Mouse (Mus musculus) fat pad, adult 2 months (tissue): ENCODE results near the gene Snx29.
"Not testable (repeated sequence)": the region's sequence is repeated elsewhere in the genome, so short reads cannot be mapped to it uniquely, and the experiment has no call there.

ENCODE experiments used
- DNase-seq: peaks from one replicate; pipeline ENCODE4 v3.0.0-alpha.2; 2011; ENCODE audit warnings: low read depth, low spot score; ENCODE audit errors: extremely low read depth

The Snx29 gene

DNA sequence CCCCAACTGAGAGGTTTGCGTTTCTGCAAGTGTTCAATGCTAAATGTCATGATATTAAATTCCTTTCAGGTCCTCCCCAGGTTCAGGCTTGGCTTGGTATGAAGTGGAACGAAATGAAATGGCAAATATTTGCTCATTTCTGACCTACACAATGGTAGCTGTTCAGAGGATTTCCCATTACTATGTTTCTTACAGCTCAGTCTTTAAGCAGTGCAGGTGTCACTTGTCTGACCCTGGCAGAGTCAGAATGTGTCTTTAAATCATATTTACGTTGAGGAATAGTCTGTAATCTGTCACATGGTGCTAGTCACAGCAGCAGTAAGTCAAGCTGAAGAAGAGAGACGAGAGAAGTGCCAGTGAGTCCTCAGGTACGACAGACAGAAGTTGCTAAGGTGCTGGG is 36.5 kb downstream of the Snx29 start:
- DNase-seq: no peak

DNA sequence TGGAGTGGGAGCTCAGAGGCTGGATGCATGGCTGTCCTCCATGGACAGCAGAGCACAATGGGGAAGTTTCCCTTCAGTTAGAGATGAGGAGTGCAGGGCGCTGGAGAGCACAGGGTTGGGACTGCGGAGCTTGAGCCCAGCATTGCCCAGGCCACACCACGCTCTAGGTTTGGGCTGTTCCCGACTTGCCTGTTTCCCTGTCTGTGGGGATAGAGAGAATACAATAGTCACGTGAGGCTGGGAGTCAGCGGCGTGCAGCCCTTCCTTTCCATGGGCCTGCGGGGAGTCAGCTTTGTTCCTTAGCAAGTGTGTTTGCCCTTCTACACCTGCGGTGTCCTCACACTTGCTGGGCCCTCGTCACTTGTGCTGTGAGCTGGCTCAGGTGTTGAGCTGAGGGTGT is 37.2 kb downstream of the Snx29 start:
- no peak for DNase-seq

DNA sequence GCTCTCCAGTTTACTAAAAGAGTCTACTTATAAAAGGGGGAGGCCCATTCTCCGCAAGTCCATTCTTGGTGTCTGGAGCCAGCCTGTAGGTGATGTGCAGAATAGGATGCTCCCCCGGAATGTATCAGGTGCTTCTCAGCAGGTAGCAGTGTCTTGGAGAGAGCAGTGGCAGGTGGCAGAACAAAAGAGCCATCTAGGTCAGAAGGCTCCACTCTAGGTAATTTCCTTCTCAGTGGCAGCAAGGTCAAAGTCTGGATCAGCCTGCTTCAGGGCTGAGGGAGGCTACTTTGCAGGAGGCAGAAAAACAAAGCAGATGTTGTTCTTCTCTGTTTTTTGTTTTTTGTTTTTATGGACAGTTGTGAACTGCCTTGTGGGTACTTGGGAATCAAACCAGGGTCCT is 37.9 kb downstream of the Snx29 start:
- not testable (repeated sequence) for DNase-seq

DNA sequence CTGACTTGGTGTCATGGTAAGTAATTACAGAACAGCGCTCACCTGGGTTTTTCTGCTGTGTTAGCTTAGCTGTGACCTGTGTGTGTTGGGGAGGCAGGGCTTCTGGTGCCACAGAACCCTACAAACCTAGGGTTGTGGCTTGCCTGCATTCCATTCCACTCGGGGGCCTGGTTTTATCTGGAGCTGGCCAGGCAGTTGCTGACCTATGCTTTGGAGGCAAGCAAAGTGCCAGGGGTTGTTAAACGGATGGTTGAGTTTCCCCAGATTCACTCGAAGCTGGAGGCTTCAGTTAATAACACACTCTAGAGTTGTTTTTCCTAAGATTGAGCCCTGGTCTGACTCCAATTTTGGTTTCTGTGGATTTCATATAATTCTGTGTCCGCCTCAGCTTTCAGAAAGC is 42.9 kb downstream of the Snx29 start:
- no peak for DNase-seq

GRCm38 (mm10) chr16:11366851-11367250 is 44.1 kb downstream of the Snx29 start:
- no peak for DNase-seq

DNA sequence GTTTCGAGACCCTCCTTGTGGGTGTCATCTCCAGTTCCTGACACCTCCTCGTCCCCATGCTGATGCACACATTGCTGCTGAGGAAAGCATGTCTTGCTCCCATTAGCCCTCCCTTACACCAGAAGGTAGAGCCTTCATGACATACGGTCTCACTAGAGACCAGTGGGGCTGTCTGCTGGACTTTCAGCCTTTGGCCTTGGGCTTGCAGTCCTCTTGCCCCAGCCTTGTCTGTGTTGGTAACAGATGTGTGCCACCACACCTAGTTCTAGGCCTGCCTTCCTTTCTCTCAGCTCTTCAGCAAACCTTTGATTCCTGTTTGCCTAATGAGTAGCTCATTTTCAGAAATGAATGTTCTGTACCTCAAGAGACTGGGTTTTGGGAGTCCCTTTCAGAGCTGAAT is 45.7 kb downstream of the Snx29 start:
- DNase-seq: no peak

GRCm38 (mm10) chr16:11369162-11369561 is 46.5 kb downstream of the Snx29 start:
- no peak for DNase-seq

DNA sequence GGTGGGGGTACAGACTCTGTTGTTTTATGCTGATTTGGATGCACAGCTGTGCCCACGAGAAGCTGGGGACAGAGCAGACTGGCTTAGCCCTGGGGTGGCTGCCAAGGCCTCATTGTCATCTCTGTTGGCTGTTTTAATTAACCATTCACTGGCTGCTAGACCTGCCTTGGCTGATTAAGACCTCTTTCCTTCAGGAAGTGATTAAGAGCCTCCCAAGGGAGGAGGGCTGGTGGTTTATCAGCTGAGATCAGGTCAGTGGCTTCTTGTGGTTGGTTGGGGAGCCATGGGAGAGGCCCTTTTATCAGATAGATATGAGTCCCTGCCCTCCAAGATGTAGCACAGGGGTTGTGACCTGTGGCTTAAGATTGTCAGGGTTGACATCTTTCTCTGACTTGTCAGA is 46.9 kb downstream of the Snx29 start:
- DNase-seq: no peak

DNA sequence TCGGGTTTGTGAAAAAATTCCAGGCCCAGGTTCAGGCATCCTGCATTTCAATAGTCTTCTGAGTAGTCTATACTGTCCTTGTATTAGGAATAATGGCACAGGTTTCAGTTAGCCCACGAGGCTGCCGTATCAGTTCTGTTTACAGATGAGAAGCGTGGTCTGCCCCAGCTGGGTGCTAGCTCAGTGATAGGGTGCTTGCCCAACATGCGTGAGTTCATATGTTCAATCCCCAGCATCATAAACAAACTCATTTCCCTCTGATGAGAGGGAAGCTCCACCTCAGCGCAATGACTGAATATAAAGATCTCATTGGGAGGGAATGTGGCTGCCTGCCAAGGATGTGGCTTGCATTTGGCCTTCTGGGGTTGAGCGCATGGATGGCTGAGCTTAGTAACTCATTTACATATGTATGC is 47.4 kb downstream of the Snx29 start:
- no peak for DNase-seq

DNA sequence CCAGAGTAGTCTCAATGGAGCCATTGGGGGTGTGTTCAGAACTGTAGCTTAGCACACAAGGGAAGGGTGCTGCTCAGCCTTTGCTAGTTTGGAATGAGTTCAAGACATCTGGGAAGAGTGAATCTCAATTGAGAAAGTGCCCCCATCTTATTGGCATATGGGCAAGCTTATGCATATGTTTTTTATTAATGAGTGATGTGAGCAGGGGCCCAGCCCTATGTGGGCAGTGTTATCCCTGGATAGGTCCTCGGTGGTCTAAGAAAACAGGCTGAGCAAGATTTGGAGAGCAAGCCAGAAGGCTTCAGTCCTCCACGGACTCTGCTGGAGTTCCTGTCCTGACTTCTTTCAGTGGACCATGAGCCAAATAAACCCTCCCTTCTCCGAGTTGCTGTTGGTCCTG is 56.6 kb downstream of the Snx29 start:
- no peak for DNase-seq

GRCm38 (mm10) chr16:11380038-11380437 is 57.3 kb downstream of the Snx29 start:
- DNase-seq: no peak

DNA sequence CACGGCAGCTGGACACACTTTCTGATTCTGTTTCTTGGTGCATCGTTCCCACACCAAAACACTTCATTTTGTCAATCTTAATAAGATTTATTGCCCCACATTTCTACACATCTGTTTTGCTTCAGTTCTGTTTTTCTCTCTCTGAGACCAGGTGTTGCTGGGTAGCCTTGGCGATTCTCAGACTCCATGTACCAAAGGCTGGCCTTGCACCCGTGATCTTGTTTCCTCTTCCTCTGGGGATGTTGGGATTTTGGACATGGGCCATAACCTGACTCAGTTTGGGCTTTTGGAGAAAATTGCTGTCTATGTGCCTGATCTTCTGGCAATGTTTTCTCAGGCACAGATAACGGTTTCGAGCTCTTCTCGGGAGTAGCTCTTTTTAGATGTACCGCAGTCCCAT is 58.2 kb downstream of the Snx29 start:
- DNase-seq: no peak

DNA sequence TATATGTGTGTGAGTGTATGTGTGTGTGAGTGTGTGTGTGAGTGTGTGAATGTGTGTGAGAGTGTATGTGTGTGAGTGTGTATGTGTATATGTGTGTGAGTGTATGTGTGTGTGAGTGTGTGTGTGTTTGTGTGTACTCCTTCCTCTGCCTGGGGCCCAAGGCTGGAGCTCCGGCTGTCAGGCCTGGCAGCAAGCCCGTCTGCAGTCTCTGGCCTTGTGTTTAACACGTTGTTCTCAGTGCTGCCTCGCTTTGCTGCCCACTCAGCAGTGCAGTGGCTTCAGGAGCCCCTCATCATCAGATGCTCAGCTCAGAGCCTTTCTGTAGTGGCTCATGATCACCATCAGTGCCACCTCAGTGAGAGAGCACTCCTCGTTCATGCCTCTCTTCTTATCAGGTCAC is 61.7 kb downstream of the Snx29 start:
- no peak for DNase-seq

GRCm38 (mm10) chr16:11385150-11385549 is 62.4 kb downstream of the Snx29 start:
- DNase-seq: no peak

DNA sequence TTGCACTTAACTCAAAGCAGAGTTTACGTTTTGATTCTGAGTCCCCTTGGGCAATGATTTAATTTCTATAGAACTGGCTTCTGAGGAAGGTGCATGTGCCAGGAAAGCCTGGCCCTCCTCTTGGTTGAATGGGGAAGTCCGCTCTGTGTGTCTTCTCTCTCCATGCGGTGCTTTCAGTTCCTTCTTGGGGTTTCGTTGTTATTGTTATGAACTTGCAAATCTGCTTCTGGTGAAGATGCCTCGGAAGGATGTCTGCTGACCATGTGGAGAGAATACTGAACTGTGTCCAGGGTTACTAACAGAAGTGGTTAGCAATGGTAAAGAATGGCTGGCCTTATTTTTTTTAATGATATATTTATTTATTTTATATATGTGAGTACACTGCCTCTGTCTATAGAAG is 63.1 kb downstream of the Snx29 start:
- no peak for DNase-seq

GRCm38 (mm10) chr16:11386221-11386620 is 63.5 kb downstream of the Snx29 start:
- DNase-seq: no peak

GRCm38 (mm10) chr16:11388085-11388484 is 65.4 kb downstream of the Snx29 start:
- no peak for DNase-seq

DNA sequence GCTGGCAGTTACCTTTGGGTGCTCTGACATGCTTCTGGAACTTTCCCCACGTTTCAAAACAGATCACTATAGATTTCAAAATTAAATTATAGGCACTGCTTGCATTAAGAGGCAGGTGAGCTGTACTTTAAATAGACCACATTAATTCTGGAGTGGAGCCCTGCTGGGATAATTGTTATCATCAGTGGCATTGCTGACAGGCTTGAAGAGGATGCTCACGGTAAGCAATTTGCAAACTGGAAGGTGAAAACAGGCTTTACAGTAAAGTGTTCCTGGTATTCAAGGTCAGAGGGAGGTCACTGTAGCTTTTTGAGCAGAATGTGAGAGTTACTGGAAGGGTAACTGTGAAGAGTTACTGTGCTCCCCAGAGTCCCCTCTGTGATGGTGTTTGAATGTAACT is 66.6 kb downstream of the Snx29 start:
- DNase-seq: no peak

DNA sequence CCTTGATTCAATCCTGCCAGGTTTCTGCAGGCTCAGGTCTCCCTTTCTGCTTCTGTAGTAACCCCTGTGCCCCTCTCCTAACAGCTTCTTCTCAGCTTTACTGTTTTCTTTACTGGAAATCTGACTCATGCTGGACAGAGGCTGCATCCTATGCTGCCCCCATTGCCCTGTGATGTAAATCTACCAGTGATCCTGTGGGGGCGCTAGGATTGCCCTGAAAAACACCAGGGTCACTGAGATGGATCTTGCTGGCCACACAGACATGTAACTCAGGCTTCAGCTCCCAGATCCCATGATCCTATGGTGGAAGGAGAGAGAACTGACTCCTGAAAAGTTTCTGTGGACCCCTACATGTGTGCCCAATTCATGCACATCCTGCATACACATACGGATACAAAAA is 73.9 kb downstream of the Snx29 start:
- DNase-seq: no peak

DNA sequence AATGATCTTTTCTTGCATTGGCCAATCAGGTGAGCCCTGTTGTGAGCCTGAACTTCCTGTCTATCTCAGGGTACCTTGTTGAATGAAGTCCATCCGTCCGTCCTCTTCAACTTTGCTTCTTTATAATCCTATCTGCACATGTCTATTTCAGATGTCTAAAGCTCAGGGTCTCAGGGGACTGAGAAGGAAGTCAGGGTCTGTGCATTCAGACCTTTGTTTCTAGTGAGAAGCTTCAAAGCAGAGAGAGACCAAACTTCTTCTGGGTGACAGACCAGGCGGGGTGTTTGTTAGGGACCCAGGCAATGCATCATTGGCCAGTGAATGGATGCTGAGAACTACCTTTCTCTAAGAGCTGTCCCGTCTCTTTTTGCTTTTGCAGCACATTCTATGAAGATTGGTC is 76.7 kb downstream of the Snx29 start:
- no peak for DNase-seq

DNA sequence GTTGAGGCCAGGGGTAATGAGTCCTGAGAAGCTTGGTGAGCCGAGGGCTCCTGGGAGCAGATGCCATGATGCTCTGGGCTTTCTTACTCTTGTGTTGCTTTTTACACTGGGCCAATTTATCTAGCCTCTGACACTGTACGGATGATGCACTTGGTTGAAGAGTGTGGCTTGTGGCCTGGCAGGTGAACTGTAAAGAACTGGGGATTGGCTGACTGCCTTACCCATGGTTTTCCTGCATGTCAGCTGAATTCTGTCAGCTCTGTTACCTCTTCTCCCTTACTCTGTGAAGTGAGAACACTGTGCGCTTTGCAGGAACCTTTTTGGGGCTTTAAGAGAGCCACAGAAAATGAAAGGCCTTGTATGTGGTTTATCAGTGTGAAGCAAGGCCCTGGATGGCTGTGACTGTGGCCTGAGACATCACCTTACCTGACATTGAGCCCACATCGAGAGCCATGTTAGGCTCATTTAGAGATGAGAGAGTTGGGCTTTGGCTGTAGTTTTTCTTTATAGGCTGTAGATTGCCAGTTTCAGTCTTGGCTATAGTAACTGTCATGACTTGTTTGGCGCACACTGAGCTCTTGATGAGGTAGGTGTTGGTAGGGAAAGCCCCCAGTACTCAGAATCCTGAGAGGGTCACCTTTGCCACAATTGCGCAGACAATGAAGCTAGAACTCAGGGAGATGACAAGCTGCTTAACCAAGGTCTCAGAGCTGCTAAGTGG is 77.3 kb downstream of the Snx29 start:
- no peak for DNase-seq

GRCm38 (mm10) chr16:11400936-11401335 is 78.2 kb downstream of the Snx29 start:
- no peak for DNase-seq

GRCm38 (mm10) chr16:11405193-11405592 is 82.5 kb downstream of the Snx29 start:
- no peak for DNase-seq
